Mouse (Mus musculus) ES-E14 (cell line): ENCODE measurements around the gene Inf2. TPM values are rescaled to one million over a fixed set of nuclear protein-coding genes. Genes with fewer than 3 reads are reported as not detected.

ENCODE experiments used
- DNase-seq: peaks from one replicate; pipeline ENCODE4 v3.0.0-alpha.2; 2013; ENCODE audit warnings: low read depth, low spot score
- H3K27ac ChIP-seq: 2 replicates; pipeline ENCODE4 v1.5.1; 2012; ENCODE audit warnings: low read depth, mild to moderate bottlenecking, low read length, moderate library complexity, mixed read lengths; ENCODE audit not compliant: poor library complexity, insufficient read depth, severe bottlenecking
- H3K36me3 ChIP-seq: 2 replicates; pipeline ENCODE4 v1.6.1; 2012; ENCODE audit warnings: mild to moderate bottlenecking, low read length, moderate library complexity, mixed read lengths; ENCODE audit not compliant: control insufficient read depth, poor library complexity, insufficient read depth, severe bottlenecking
- H3K4me1 ChIP-seq, 2 experiments: fragments of 150-350 bp in 1 of 2; sonication (generic) in 1 of 2; 2 replicates each; pipeline ENCODE4 v1.6.1; 2012; ENCODE audit warnings: low read length in 2 of 2, mild to moderate bottlenecking in 1 of 2, mixed read lengths in 1 of 2; ENCODE audit not compliant: control insufficient read depth in 2 of 2, insufficient read depth in 2 of 2, poor library complexity in 1 of 2
- H3K4me3 ChIP-seq, 2 experiments: fragments of 150-350 bp in 1 of 2; sonication (generic) in 1 of 2; 2 replicates each; pipeline ENCODE4 v1.5.1; 2012; ENCODE audit warnings: low read length in 2 of 2, low read depth in 1 of 2, mild to moderate bottlenecking in 1 of 2, mixed read lengths in 1 of 2; ENCODE audit not compliant: insufficient read depth in 1 of 2, poor library complexity in 1 of 2, severe bottlenecking in 1 of 2
- H3K9ac ChIP-seq: 2 replicates; pipeline ENCODE4 v1.6.1; 2012; ENCODE audit warnings: low read depth, mild to moderate bottlenecking, low read length, mixed read lengths; ENCODE audit not compliant: poor library complexity, insufficient read depth, severe bottlenecking
- H3K9me3 ChIP-seq: fragments of 150-350 bp; sonication (generic); 2 replicates; pipeline ENCODE4 v1.6.1; 2012; ENCODE audit warnings: low read depth, mild to moderate bottlenecking, low read length; ENCODE audit not compliant: control insufficient read depth, insufficient read depth
- CHD2 ChIP-seq: IDR thresholded peaks from 2 replicates; pipeline ENCODE4 v1.6.1; 2014; ENCODE audit warnings: mild to moderate bottlenecking, low read depth, low read length, inconsistent platforms
- HCFC1 ChIP-seq: IDR thresholded peaks from 2 replicates; pipeline ENCODE4 v1.6.1; 2012; ENCODE audit warnings: low read length, inconsistent platforms, borderline replicate concordance; ENCODE audit not compliant: insufficient read depth
- MAFK ChIP-seq: IDR thresholded peaks from 2 replicates; pipeline ENCODE4 v1.6.1; 2014; ENCODE audit warnings: mild to moderate bottlenecking, low read depth, low read length, inconsistent platforms; ENCODE audit not compliant: insufficient read depth
- ZC3H11A ChIP-seq: IDR thresholded peaks from 2 replicates; pipeline ENCODE4 v1.6.1; 2012; ENCODE audit warnings: low read depth, mild to moderate bottlenecking, inconsistent platforms, low read length, borderline replicate concordance
- ZNF384 ChIP-seq: IDR thresholded peaks from 2 replicates; pipeline ENCODE4 v1.6.1; 2012; ENCODE audit warnings: low read depth, low read length, inconsistent platforms
- in situ Hi-C, 2 experiments: fragments of 600-800 bp; cut with MboI; formaldehyde crosslinking; loops; one replicate each; pipeline ENCODE4 v1.15.1; 2025; ENCODE audit warnings: low sequenced_read_pairs in 2 of 2, inconsistent platforms in 1 of 2; ENCODE audit not compliant: unreplicated experiment in 2 of 2
- total RNA-seq: library from RNA; depleted of rRNA; stranded (reverse); fragments of 300-350 nt; gene quantifications from 2 replicates; pipeline ENCODE4 v1.2.3, GENCODE M21; 2012

The Inf2 gene
- total RNA-seq, 1 experiment = 21.0 TPM

- TF ChIP-seq MAFK (no peak), ZC3H11A (no peak), CHD2 (no peak), ZNF384 (no peak), HCFC1 (no peak)
- Histone ChIP-seq H3K4me1 (0 out of 4 replicates have a peak, but pooled peaks cover 0 to under 1% of the 10 kb centered on the region in 2 experiments), H3K9me3 (no peaks in the 10 kb centered on the region), H3K9ac (no peak overlapping the region), H3K27ac (no peak overlapping the region), H3K4me3 (no peak overlapping the region), H3K36me3 (peaks cover 39% of the 10 kb centered on the region)
- in situ Hi-C loops = no loop called here
- no peak for DNase-seq
Measured at GRCm38 (mm10) chr12:112659109-112659508, 70.5 kb downstream of the Inf2 start.

GRCm38 (mm10) chr12:112660576-112661326 lies 72.2 kb downstream of the Inf2 start:
- TF ChIP-seq ZC3H11A (no peak), HCFC1 (no peak), ZNF384 (no peak), MAFK (no peak), CHD2 (no peak)
- H3K27ac ChIP-seq = no peak overlapping the region
- no peak overlapping the region for H3K9ac ChIP-seq
- no peak overlapping the region for H3K4me3 ChIP-seq
- no peaks in the 10 kb centered on the region for H3K4me1 ChIP-seq
- no peak for DNase-seq
- peaks cover 29% of the 10 kb centered on the region for H3K36me3 ChIP-seq
- H3K9me3 ChIP-seq = no peaks in the 10 kb centered on the region
- in situ Hi-C loops = no loop called here

- H3K4me3 ChIP-seq = no peak overlapping the region
- in situ Hi-C loops = no loop called here
Measured at GRCm38 (mm10) chr12:112661327-112661605, 72.7 kb downstream of the Inf2 start.

GRCm38 (mm10) chr12:112661851-112662250 lies 73.3 kb downstream of the Inf2 start:
- Histone ChIP-seq H3K36me3 (peaks cover 18% of the 10 kb centered on the region), H3K4me1 (no peaks in the 10 kb centered on the region), H3K27ac (no peak overlapping the region; the same call in 1 of the 2 replicates), H3K4me3 (no peak overlapping the region), H3K9ac (no peak overlapping the region), H3K9me3 (no peaks in the 10 kb centered on the region)
- DNase-seq = no peak
- in situ Hi-C loops = no loop called here
- no peak for TF ChIP-seq ZC3H11A

More at GRCm38 (mm10) chr12:112661327-112661605, 72.7 kb downstream of the Inf2 start:
- no peak overlapping the region for H3K27ac ChIP-seq
- peaks cover 24% of the 10 kb centered on the region for H3K36me3 ChIP-seq
- H3K9ac ChIP-seq = no peak overlapping the region
- H3K4me1 ChIP-seq = no peaks in the 10 kb centered on the region
- TF ChIP-seq ZC3H11A (no peak), HCFC1 (no peak), MAFK (no peak), CHD2 (no peak), ZNF384 (no peak)
- no peaks in the 10 kb centered on the region for H3K9me3 ChIP-seq
- no peak for DNase-seq

GRCm38 (mm10) chr12:112663303-112663702 lies 74.7 kb downstream of the Inf2 start:
- Histone ChIP-seq H3K27ac (no peak overlapping the region), H3K36me3 (peaks cover 13% of the 10 kb centered on the region), H3K4me3 (no peak overlapping the region), H3K9me3 (no peaks in the 10 kb centered on the region), H3K4me1 (no peaks in the 10 kb centered on the region), H3K9ac (no peak overlapping the region)
- in situ Hi-C loops = no loop called here
- DNase-seq = no peak
- TF ChIP-seq ZC3H11A = no peak
- TF ChIP-seq MAFK = no peak
- no peak for TF ChIP-seq CHD2
- no peak for TF ChIP-seq ZNF384
- TF ChIP-seq HCFC1 = no peak
